Mouse (Mus musculus) gastrocnemius, postnatal 25 days (tissue): ENCODE results near the gene Ap5s1. TPM values are rescaled to one million over a fixed set of nuclear protein-coding genes. Genes with fewer than 3 reads are reported as not detected.

Experiments used
- total RNA-seq, 2 experiments: library from RNA; stranded (reverse); gene quantifications; 1 replicate in 1 of 2; 2 replicates in 1 of 2; pipeline ENCODE4 v1.2.3; 2021

Ap5s1 gene
- total RNA-seq, 2 experiments from 2014 or later: 18.2 to 20.1 TPM

Other genes starting within 250 kb of the Ap5s1 start
- 1 to 10 TPM; 1.8 to 3.2 TPM for gene Gfra4, start 164.0 kb upstream of the Ap5s1 start, total RNA-seq
- gene Adam33, start 143.3 kb upstream of the Ap5s1 start, total RNA-seq: 1 to 10 TPM; 1.7 to 4.7 TPM
- 1 to 10 TPM in 1 of 2 experiments, under 1 TPM in 1; 0.64 to 1.2 TPM for gene Siglec1, start 120.3 kb upstream of the Ap5s1 start, total RNA-seq
- 10 to 100 TPM; 14.5 to 16.6 TPM for gene Hspa12b, start 79.8 kb upstream of the Ap5s1 start, total RNA-seq
- gene Gm11037, start 73.6 kb upstream of the Ap5s1 start, total RNA-seq: not detected
- gene 1700037H04Rik, start 47.0 kb upstream of the Ap5s1 start, total RNA-seq: 1 to 10 TPM; 3.3 to 6.6 TPM
- gene Cenpb, start 27.0 kb upstream of the Ap5s1 start, total RNA-seq: 10 to 100 TPM; 58.9 to 61.8 TPM
- gene Cdc25b, start 20.1 kb upstream of the Ap5s1 start, total RNA-seq: 1 to 10 TPM; 1.5 to 4.8 TPM
- gene Spef1, start 19.8 kb upstream of the Ap5s1 start, total RNA-seq: 1 to 10 TPM; 1.9 to 2.1 TPM
- gene Mavs, start 27.0 kb downstream of the Ap5s1 start, total RNA-seq: 10 to 100 TPM; 40.5 to 47.4 TPM
- gene Pank2, start 55.4 kb downstream of the Ap5s1 start, total RNA-seq: 10 to 100 TPM; 22.5 to 26.4 TPM
- gene Rnf24, start 145.8 kb downstream of the Ap5s1 start, total RNA-seq: 1 to 10 TPM in 1 of 2 experiments, under 1 TPM in 1; 0.82 to 1.6 TPM